Mouse (Mus musculus): ENCODE results near the gene Nup214. TPM values are rescaled to one million over a fixed set of nuclear protein-coding genes. Genes with fewer than 3 reads are reported as not detected.
A peak's percentile ranks its signal among the peaks of the same experiment; 100 is the strongest.

Gene Nup214
- total RNA-seq, 2 experiments from 2014 or later, result 42.0 to 43.5 TPM

- intact Hi-C loops (cut with DNase I), result no loop called here
- no peak for DNase-seq (ENCODE audit: extremely low spot score in 1 of 2, low spot score in 2 of 2)
Observed at GRCm38 (mm10) chr2:31961791-31962222, 12.4 kb upstream of the Nup214 start.

DNA sequence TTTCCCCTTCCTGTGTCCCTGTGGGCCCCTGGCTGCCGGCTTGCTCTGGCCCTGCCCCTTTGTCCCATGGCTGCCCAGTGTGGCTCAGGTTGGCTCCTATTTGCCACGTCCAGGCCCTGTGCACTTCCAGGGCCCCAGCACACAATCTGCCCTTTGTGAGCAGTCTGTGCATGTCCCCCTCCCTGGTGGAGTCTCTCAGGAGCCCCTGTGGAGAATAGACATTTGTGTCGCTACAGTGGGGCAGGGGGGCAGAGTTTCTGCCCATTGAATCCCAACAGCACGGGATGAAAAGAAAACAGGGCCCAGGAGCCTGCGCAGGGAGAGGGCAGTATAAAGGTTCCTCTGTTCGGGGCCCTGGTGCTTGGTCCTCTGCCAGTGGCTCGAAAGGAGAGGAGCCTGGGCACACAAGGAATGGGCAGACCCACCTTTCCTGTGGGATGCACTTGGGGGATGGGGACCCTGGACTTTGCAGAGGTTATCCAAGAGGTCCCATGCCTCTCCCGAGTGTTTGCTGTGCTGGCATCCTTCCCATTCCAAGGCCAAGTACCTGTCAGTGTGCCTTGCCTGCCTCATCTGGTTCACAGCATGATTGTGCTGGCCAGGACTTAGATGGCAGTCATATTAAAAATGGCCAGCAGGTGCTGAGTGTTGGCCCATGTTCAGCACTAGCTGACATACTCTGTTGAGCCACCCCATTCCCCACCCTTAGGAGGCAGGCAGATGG is 11.6 kb upstream of the Nup214 start:
- intact Hi-C loops (cut with DNase I), result no loop called here
- DNase-seq (ENCODE audit: extremely low spot score in 1 of 2, low spot score in 2 of 2), result peak; percentile 56 to 74

- intact Hi-C loops (cut with DNase I), result no loop called here
- DNase-seq (ENCODE audit: extremely low spot score in 1 of 2, low spot score in 2 of 2), result no peak
Observed at GRCm38 (mm10) chr2:31963491-31963890, 10.7 kb upstream of the Nup214 start.

- intact Hi-C loops (cut with DNase I), result no loop called here
- DNase-seq (ENCODE audit: extremely low spot score in 1 of 2, low spot score in 2 of 2), result no peak
Observed at GRCm38 (mm10) chr2:31964191-31964590, 10.0 kb upstream of the Nup214 start.

DNA sequence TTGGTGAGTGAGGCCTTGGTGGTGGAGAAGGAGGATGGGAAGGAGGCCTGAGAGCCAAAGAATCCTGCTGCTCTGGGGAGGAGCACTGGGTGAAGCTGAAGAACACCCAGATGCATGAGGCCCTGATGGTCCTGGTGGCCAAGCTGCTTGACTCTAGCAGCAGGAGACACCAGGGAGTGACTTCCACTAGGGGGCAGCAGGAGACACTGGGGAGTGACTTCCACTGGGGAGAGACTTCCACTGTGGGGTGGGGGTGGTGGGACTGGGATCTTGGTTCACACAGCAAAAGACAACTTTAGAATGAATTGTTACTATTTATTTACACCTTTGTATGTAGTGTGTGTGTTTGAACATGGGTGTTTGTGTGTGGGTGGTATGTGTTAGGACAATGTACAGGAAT is 9.1 kb upstream of the Nup214 start:
- DNase-seq (ENCODE audit: extremely low spot score in 1 of 2, low spot score in 2 of 2), result peak in 1 of 2 experiments; percentile 72
- intact Hi-C loops (cut with DNase I), result no loop called here

DNA sequence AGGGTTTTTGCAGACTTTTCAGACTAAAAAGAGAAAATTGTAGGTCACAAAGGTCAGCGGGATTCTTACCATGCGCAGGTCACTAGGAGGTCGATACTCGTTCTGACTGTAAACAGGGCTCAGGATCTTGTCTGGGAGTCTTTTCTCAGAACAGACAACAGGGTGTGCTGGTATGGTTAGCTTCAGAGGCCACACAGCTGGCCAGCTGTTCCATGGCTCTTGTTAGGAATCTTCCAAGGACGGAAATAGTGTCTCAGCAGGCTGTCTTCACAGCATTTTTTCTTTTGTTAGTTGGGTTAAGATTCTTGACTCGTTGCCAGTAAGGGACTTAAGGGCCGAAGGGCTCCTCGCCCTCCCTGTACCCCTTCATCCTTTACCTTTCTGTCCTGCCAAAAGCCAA is 7.4 kb upstream of the Nup214 start:
- DNase-seq (ENCODE audit: extremely low spot score in 1 of 2, low spot score in 2 of 2), result no peak
- intact Hi-C loops (cut with DNase I), result no loop called here

DNA sequence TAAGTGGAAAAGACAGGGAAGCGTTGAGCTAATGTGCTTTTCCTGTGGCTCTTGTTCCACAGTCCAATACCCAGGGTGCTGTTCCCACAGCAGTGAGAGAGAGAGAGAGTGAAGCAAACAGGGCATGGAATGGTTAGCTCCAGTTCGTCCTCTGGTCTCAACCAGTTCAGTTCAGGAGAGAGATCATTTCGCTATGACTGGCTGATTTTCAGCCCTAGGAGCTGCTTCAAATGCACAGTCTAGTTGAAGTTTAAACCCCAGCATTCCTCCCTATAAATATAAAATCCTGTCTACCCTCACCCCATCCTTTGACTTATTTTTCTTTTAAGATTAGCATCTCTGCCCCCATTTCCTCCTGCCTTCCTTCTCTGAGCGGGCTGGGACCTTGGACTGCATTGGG is 1.6 kb upstream of the Nup214 start:
- no peak for DNase-seq (ENCODE audit: extremely low spot score in 1 of 2, low spot score in 2 of 2)
- intact Hi-C loops (cut with DNase I), result no loop called here

DNA sequence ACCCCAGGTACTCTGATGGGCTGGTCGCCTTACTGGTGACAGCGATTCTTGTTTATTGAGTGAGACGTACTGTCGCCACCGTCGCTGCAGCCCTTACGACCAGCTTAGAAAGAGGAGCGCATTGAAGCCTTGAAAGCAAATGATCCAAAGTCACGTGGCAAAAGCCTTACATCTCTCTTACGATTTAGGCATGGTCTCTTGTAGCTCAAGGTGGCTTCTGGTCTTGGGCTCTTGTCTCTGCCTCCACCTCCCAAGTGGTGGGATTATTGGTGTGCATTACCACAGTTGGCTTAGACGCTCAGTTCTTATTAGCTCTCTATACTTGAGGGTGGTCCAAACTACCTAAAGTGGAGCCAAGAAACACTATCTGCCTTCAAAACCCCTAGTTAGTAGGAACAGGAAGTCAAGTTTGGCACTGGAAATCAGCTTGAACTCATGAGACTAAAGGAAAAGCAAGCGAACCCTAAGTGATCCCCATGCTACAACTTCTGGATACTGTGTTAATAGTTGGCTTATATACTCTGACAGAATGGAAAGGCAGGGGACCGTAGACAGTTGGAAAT is 654 bp downstream of the Nup214 start:
- intact Hi-C loops (cut with DNase I), result loop anchor here (5.0 kb wide), 1 partner anchor 37 kb away; no protein-coding TSS in a partner anchor

DNA sequence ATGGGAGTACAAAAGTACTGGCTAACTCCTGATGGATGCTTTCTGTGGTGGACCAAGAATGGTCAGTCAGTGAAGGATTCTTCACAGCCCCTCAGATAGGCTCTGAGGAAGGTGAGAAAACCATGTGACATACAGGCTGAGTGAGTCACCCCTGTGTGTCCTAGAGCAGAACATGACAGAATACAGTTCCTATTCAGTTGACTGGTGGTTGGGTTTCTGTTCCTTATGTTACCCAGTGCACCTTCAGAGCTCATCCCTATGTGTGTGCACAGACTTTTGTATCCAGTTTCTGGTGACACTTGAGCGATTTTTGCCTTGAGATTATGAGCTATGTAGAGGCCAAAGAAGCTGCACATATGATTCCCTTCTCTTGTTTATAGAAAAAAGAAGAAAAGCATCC is 13.5 kb downstream of the Nup214 start:
- intact Hi-C loops (cut with DNase I), result loop anchor here (5.0 kb wide), 1 partner anchor 35 kb away; no protein-coding TSS in a partner anchor
- DNase-seq (ENCODE audit: extremely low spot score in 1 of 2, low spot score in 2 of 2), result no peak

More for the DNA sequence above, 654 bp downstream of the Nup214 start:
- DNase-seq (ENCODE audit: extremely low spot score in 1 of 2, low spot score in 2 of 2), result no peak

GRCm38 (mm10) chr2:31990961-31991360 is 16.7 kb downstream of the Nup214 start:
- no peak for DNase-seq (ENCODE audit: extremely low spot score in 1 of 2, low spot score in 2 of 2)

GRCm38 (mm10) chr2:31994896-31995295 is 20.7 kb downstream of the Nup214 start:
- intact Hi-C loops (cut with DNase I), result no loop called here
- DNase-seq (ENCODE audit: extremely low spot score in 1 of 2, low spot score in 2 of 2), result no peak

More at GRCm38 (mm10) chr2:31990961-31991360, 16.7 kb downstream of the Nup214 start:
- intact Hi-C loops (cut with DNase I), result no loop called here

- intact Hi-C loops (cut with DNase I), result no loop called here
Observed at GRCm38 (mm10) chr2:31996060-31996459, 21.8 kb downstream of the Nup214 start.

GRCm38 (mm10) chr2:31997539-31997938 is 23.3 kb downstream of the Nup214 start:
- intact Hi-C loops (cut with DNase I), result no loop called here
- DNase-seq (ENCODE audit: extremely low spot score in 1 of 2, low spot score in 2 of 2), result no peak

More at GRCm38 (mm10) chr2:31996060-31996459, 21.8 kb downstream of the Nup214 start:
- peak in 1 of 2 experiments; percentile 12 for DNase-seq (ENCODE audit: extremely low spot score in 1 of 2, low spot score in 2 of 2)

- DNase-seq (ENCODE audit: extremely low spot score in 1 of 2, low spot score in 2 of 2), result no peak
- intact Hi-C loops (cut with DNase I), result no loop called here
Observed at GRCm38 (mm10) chr2:31998443-31998842, 24.2 kb downstream of the Nup214 start.

DNA sequence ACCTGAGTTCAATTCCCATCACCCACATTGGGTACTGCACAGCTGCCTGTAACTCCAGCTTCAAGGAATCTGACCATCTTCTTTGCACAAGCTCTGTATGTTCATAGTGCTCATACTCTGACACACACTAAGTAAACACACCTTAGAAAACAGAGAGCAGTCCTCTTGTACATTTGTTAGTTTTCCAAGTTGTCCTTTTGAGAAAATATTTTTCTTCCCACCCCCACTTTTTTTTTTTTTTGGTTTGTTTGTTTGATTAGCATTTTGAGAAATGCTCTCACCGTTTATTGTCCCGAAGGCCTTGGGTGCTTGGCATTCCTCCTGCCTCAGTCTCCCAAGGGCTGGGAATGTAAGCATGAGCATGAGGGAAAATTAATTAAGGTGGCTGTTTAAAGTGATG is 34.1 kb downstream of the Nup214 start:
- intact Hi-C loops (cut with DNase I), result loop anchor here (10.0 kb wide), 1 partner anchor 206 kb away; no protein-coding TSS in a partner anchor
- DNase-seq (ENCODE audit: extremely low spot score in 1 of 2, low spot score in 2 of 2), result no peak

- intact Hi-C loops (cut with DNase I), result loop anchor here (10.0 kb wide), 1 partner anchor 206 kb away; no protein-coding TSS in a partner anchor
- DNase-seq (ENCODE audit: extremely low spot score in 1 of 2, low spot score in 2 of 2), result no peak
Observed at GRCm38 (mm10) chr2:32008716-32009115, 34.5 kb downstream of the Nup214 start.

DNA sequence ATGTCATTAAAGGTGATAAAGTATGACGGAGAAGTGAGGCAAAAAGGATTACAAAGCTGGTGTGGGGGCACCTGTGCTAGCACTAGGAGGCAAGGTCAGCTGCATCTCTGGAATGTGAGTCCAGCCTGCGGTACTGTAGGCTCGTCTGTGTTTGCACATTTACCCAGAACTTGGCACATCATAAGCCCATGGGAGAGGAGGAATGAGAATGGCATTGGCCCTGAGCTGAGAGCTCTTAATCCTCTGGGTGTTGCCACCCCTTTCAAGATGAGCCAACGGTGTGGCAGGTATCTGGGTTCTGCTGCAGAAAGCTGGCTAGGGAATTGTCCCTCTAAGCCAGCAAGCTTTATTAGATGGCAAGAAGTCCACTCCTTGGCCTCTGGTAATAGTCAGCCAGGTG is 45.5 kb downstream of the Nup214 start:
- no peak for DNase-seq (ENCODE audit: extremely low spot score in 1 of 2, low spot score in 2 of 2)
- intact Hi-C loops (cut with DNase I), result loop anchor here (5.0 kb wide), 1 partner anchor 32 kb away; no protein-coding TSS in a partner anchor

DNA sequence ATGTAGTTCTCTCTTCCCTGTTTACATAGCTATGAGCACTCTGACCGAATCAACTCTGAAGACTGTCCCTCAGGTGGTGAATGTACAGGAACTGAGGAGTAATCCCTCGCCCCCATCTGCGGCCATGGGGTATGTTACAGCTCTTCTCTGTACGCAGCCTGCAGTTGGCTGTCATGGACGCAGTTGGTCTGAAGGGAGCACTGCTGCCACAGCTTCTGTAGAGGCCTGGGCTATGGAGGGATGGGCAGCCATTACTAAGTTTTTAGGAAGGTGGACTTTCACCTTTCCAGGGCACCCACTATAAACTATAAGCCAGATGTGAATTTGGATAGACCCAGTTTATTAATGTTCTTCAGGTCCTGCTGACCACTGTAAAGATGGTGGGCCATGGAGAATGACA is 46.0 kb downstream of the Nup214 start:
- no peak for DNase-seq (ENCODE audit: extremely low spot score in 1 of 2, low spot score in 2 of 2)
- intact Hi-C loops (cut with DNase I), result loop anchor here (5.0 kb wide), 1 partner anchor 33 kb away; no protein-coding TSS in a partner anchor

GRCm38 (mm10) chr2:32024372-32024771 is 50.1 kb downstream of the Nup214 start:
- intact Hi-C loops (cut with DNase I), result loop anchor here (5.0 kb wide), 1 partner anchor 37 kb away; no protein-coding TSS in a partner anchor
- no peak for DNase-seq (ENCODE audit: extremely low spot score in 1 of 2, low spot score in 2 of 2)

DNA sequence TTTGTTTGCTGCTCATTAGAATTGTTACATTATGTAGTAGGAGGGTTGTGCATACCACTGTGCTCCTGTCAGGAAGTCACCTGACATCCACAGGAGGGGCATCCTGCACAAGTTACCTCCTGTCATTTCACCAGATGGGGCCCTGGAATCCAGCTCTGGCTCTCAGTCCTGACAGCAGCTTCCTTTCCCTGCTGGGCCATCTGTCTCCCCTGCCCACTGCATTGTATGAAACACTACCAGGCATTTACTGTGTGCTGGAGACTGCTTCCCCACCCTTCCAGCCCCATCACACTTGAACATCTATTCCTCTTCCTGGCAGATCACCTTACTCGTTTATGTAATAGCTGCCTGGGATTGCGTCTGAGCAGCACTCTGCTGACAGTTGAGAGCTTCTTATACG is 55.4 kb downstream of the Nup214 start:
- DNase-seq (ENCODE audit: extremely low spot score in 1 of 2, low spot score in 2 of 2), result peak in 1 of 2 experiments; percentile 54
- intact Hi-C loops (cut with DNase I), result loop anchor here (10.0 kb wide), 1 partner anchor 185 kb away; no protein-coding TSS in a partner anchor
